Mouse (Mus musculus) bone marrow macrophage, adult 2 months (primary cell): ENCODE data around the gene Ccdc137.

Experiments
- CTCF ChIP-seq: IDR thresholded peaks from 2 replicates; pipeline ENCODE4 v1.5.1; 2012; ENCODE audit warnings: low read depth, mild to moderate bottlenecking, low read length, moderate library complexity
- POLR2A ChIP-seq: IDR thresholded peaks from 2 replicates; pipeline ENCODE4 v1.6.1; 2012; ENCODE audit warnings: mild to moderate bottlenecking, low read depth, low read length, borderline replicate concordance

DNA sequence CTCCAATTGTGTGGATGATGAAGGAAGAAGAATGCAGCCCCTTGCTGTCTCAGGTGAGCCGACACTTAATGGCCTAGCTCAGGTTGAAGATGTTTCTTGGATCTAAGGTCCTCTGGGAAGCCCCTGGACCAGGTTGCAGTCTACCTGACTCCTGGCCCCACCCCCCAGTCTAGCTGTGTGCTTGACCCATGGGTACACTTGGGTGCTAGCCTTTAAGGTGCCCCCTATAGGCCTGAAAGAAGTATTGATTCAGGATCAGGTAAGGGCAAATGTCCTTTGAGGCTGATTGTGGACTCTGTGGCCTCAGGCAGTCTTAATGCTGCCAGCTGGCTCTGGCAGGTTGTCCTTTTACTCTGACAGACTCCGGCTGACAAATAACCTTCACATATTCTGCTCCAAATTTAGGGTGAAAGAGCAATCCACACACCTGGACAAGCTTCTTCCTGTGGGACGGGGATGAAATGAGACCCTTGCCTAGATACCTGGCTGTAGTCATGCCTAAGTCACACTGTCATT is 15.1 kb upstream of the Ccdc137 start:
- TF ChIP-seq POLR2A (no peak), CTCF (no peak)
